Comparison of ENCODE assay signal across 8 mouse cellular contexts in genomic region chr11:117809407-117810311, GRCm38 (mm10). TPM values are rescaled to one million over a fixed set of nuclear protein-coding genes. Genes with fewer than 3 reads are reported as not detected.
DNase-seq lines count a peak whose midpoint lies in the region; ATAC-seq and TF ChIP-seq lines count a peak whose summit lies in the region.

TSS of gene Gm20708 (plus strand) at chr11:117809668.
TSS of gene Syngr2 (plus strand) at chr11:117809668.

- WGBS in forebrain, embryonic 11.5 days = under 1% methylated on average over 75 of the region's 75 CpGs

- peak; percentile 88 for DNase-seq in adrenal gland, adult 2 months
- DNase-seq in forebrain, embryonic 11.5 days (ENCODE audit: low spot score) = peak; percentile 88
- peak; percentile 83 to 84 for DNase-seq in heart, postnatal 36 days
- peak; percentile 34 to 47 for DNase-seq in layer of hippocampus, postnatal 25 days (ENCODE audit: extremely low spot score in 1 of 2, low spot score in 1 of 2)
- peak; percentile 66 to 82 for DNase-seq in spleen, adult 18-20 months
- no peak for DNase-seq in left cerebral cortex, adult 11 months (ENCODE audit: low spot score)

- no peak for TF ChIP-seq CTCF in E14TG2a.4 (conservative IDR thresholded peaks at IDR 0.05; ENCODE audit: low read length)

- intact Hi-C loops in heart, postnatal 36 days (cut with DNase I) = no loop called here

- peaks cover 55% of the 10 kb centered on the region for H3K4me1 ChIP-seq in E14TG2a.4 (replicated peaks; ENCODE audit: low read depth, low read length)
- peaks cover 14% of the 10 kb centered on the region for H3K4me1 ChIP-seq in forebrain, embryonic 11.5 days (replicated peaks; ENCODE audit: control insufficient read depth, insufficient read depth, low read length)

- peak within 1 kb of the TSS; percentile 97 for H3K4me3 ChIP-seq in E14TG2a.4 (replicated peaks; ENCODE audit: low read length)
- peak within 1 kb of the TSS; percentile 67 for H3K4me3 ChIP-seq in forebrain, embryonic 11.5 days (ENCODE audit: low read depth, low read length)

- H3K4me2 ChIP-seq in forebrain, embryonic 11.5 days (ENCODE audit: low read depth, low read length, severe bottlenecking) = peak within 1 kb of the TSS; percentile 96

- ATAC-seq in forebrain, embryonic 11.5 days (replicated peaks; ENCODE audit: low FRiP score) = peak; percentile 74
- peak; percentile 47 for ATAC-seq in megakaryocyte progenitor cell, adult 5-6 weeks (replicated peaks; ENCODE audit: poor library complexity)

- H3K9ac ChIP-seq in forebrain, embryonic 11.5 days (ENCODE audit: low read length) = peak within 1 kb of the TSS; percentile 58

- H3K9me3 ChIP-seq in E14TG2a.4 (ENCODE audit: low read length) = no peaks in the 10 kb centered on the region
- H3K9me3 ChIP-seq in forebrain, embryonic 11.5 days (ENCODE audit: control insufficient read depth, low read length) = no peaks in the 10 kb centered on the region

- no peaks in the 10 kb centered on the region for H3K27me3 ChIP-seq in E14TG2a.4 (ENCODE audit: insufficient read depth, low read length)
- no peaks in the 10 kb centered on the region for H3K27me3 ChIP-seq in forebrain, embryonic 11.5 days (ENCODE audit: control insufficient read depth, insufficient read depth, low read length)

- H3K36me3 ChIP-seq in E14TG2a.4 (ENCODE audit: insufficient read depth, low read length) = peaks cover 35% of the 10 kb centered on the region
- no peaks in the 10 kb centered on the region; the same call in 1 of the 2 replicates for H3K36me3 ChIP-seq in forebrain, embryonic 11.5 days (ENCODE audit: control insufficient read depth, insufficient read depth, low read length)

- no peak within 1 kb of the TSS for H3K27ac ChIP-seq in forebrain, embryonic 11.5 days (ENCODE audit: low read depth, low read length)

RNA-seq across cellular contexts. Expression of gene Gm20708, which starts in this region (rescaled TPM):
- 1 to 10 TPM in 1 of 2 experiments, under 1 TPM in 1; 0.59 to 1.0 TPM for total RNA-seq in adrenal gland, adult 2 months (2021)
- polyA plus RNA-seq in adrenal gland, adult 2 months (2012; rRNA removed) = 0.08 TPM in 1 of 2 replicates, not detected in the other
- polyA plus RNA-seq in forebrain, embryonic 11.5 days (2014; fragmentation: Nextera tagmentation; extraction: Ambion mirVana) = 0.55 and 0.87 TPM in 2 replicates
- total RNA-seq in heart, postnatal 36 days (2021) = 1 to 10 TPM in 1 of 2 experiments, not detected in 1; 1.1 TPM
- total RNA-seq in layer of hippocampus, postnatal 25 days (2021) = 1 to 10 TPM; 1.9 to 3.2 TPM
- 2.2 and 2.5 TPM in 2 replicates for total RNA-seq in megakaryocyte progenitor cell, adult 5-6 weeks (2015)
- total RNA-seq in megakaryocyte progenitor cell, adult 5-6 weeks (2017) = 0.92 TPM in 1 of 2 replicates, not detected in the other

RNA-seq across cellular contexts. Expression of gene Syngr2, which starts in this region (rescaled TPM):
- 10 to 100 TPM; 77.3 to 95.7 TPM for total RNA-seq in adrenal gland, adult 2 months (2021)
- 171 and 220 TPM in 2 replicates for polyA plus RNA-seq in adrenal gland, adult 2 months (2012; rRNA removed)
- 32.7 and 36.6 TPM in 2 replicates for polyA plus RNA-seq in forebrain, embryonic 11.5 days (2014; fragmentation: Nextera tagmentation; extraction: Ambion mirVana)
- 100 to 1,000 TPM; 109 to 119 TPM for total RNA-seq in heart, postnatal 36 days (2021)
- 10 to 100 TPM; 10.8 to 11.1 TPM for total RNA-seq in layer of hippocampus, postnatal 25 days (2021)
- total RNA-seq in megakaryocyte progenitor cell, adult 5-6 weeks (2015) = 223 and 243 TPM in 2 replicates
- 154 and 164 TPM in 2 replicates for total RNA-seq in megakaryocyte progenitor cell, adult 5-6 weeks (2017)

Comparison
In these comparisons a context has a peak if more than half of its experiments do, and no peak if none do; other contexts are left out.
1. RNA of gene Syngr2 (total RNA-seq): 154 to 243 TPM in megakaryocyte progenitor cell, adult 5-6 weeks, 109 to 119 TPM in heart, postnatal 36 days and 77.3 to 95.7 TPM in adrenal gland, adult 2 months; 10.8 to 11.1 TPM in layer of hippocampus, postnatal 25 days; every median in the first group is over 4 times any median in the second.